Mouse (Mus musculus): ENCODE data around the gene Stat2. TPM values are rescaled to one million over a fixed set of nuclear protein-coding genes. Genes with fewer than 3 reads are reported as not detected.

The Stat2 gene
- polyA plus RNA-seq, 1 experiment from 2014 or later: 11.5 TPM

DNA sequence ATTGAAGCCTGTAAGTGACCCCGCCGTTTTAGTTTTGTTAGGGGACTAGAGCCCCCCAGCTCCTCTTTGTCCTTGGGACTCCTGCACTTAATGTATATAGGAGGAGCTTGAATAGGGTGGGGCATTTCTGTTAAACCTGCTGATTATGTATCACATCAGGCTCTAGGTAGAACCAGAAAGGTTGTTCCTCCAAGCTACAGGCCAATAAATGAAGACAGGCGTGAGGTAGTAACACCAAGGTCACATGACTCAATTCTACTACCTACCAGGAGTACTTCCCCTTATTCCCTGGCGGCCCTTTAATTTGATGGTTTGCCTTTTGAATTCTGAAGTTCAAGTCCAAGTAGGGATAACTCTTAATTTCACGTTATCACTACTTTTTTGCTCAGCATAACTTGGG lies 68.1 kb downstream of the Stat2 start:
- Histone ChIP-seq H3K36me3 (peaks cover 36% of the 10 kb centered on the region), H3K27ac (peak overlapping the region; percentile 90), H3K4me3 (peak overlapping the region; percentile 96), H3K27me3 (ENCODE audit: low read depth, poor library complexity, severe bottlenecking) (no peaks in the 10 kb centered on the region), H3K4me1 (peaks cover 22% of the 10 kb centered on the region), H3K9me3 (replicated peaks) (no peaks in the 10 kb centered on the region)
- no peak for DNase-seq (ENCODE audit: low spot score)
- WGBS: 27% methylated on average over 5 of the region's 5 CpGs

DNA sequence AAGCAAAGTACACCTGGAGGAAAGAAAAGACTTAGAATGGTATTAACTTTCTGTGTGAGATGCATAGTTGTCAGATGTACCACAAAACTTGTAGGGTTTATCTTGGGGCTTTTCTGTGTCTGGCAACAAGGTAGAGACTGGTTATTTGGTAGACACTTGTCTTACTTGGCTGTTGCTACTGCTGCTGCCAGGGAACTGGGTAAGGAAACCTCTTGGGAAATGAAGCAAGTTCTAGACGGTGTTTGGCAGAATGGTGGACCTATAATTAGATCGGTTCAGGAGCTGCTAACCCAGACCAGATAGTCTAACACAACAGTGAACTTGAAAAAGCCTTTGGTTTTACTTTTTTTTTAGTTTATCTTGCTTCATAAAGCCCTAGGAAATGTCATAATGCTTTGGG lies 68.6 kb downstream of the Stat2 start:
- Histone ChIP-seq H3K27ac (no peak overlapping the region), H3K4me1 (peaks cover 22% of the 10 kb centered on the region), H3K9me3 (replicated peaks) (no peaks in the 10 kb centered on the region), H3K27me3 (ENCODE audit: low read depth, poor library complexity, severe bottlenecking) (no peaks in the 10 kb centered on the region), H3K4me3 (peak overlapping the region; percentile 96), H3K36me3 (peaks cover 40% of the 10 kb centered on the region)
- WGBS: 85% methylated on average over 2 of the region's 2 CpGs
- DNase-seq (ENCODE audit: low spot score): no peak

DNA sequence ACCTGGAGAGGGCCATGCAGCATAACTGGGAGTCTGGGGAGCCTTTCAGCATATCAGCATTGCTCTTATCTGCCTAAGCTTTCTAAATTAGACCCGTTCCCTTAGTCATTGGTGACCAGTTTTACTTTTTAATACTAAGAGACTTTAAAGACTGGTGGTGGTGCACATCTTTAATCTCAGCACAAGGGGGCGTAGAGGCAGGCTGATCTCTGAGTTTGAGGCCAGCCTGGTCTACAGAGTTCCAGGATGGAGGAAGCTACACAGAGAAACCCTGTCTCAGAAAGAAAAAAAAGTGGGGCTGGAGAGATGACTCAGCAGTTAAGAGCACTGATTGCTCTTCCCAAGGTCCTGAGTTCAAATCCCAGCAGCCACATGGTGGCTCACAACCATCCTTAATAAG lies 69.9 kb downstream of the Stat2 start:
- no peak overlapping the region for H3K4me3 ChIP-seq
- no peak overlapping the region for H3K27ac ChIP-seq
- 89% methylated on average over 2 of the region's 2 CpGs for WGBS

More for the DNA sequence above, 69.9 kb downstream of the Stat2 start:
- DNase-seq (ENCODE audit: low spot score): no peak
- Histone ChIP-seq H3K27me3 (ENCODE audit: low read depth, poor library complexity, severe bottlenecking) (no peaks in the 10 kb centered on the region), H3K9me3 (replicated peaks) (no peaks in the 10 kb centered on the region), H3K36me3 (peaks cover 42% of the 10 kb centered on the region), H3K4me1 (peaks cover 22% of the 10 kb centered on the region)

Other genes starting within 250 kb of the Stat2 start
- gene Naca, start 235.0 kb upstream of the Stat2 start, polyA plus RNA-seq (2016; fragmentation: Nextera tagmentation; extraction: Ambion mirVana): 898 and 1,037 TPM in 2 replicates
- 668 and 708 TPM in 2 replicates for gene Ptges3, start 211.6 kb upstream of the Stat2 start, polyA plus RNA-seq (2016; fragmentation: Nextera tagmentation; extraction: Ambion mirVana)
- 2,336 and 2,543 TPM in 2 replicates for gene Atp5b, start 187.3 kb upstream of the Stat2 start, polyA plus RNA-seq (2016; fragmentation: Nextera tagmentation; extraction: Ambion mirVana)
- 12.3 and 14.4 TPM in 2 replicates for gene Baz2a, start 179.0 kb upstream of the Stat2 start, polyA plus RNA-seq (2016; fragmentation: Nextera tagmentation; extraction: Ambion mirVana)
- gene Rbms2, start 90.3 kb upstream of the Stat2 start, polyA plus RNA-seq (2016; fragmentation: Nextera tagmentation; extraction: Ambion mirVana): 26.4 and 32.5 TPM in 2 replicates
- gene Gls2, start 76.1 kb upstream of the Stat2 start, polyA plus RNA-seq (2016; fragmentation: Nextera tagmentation; extraction: Ambion mirVana): 1.7 and 1.9 TPM in 2 replicates
- gene Spryd4, start 58.8 kb upstream of the Stat2 start, polyA plus RNA-seq (2016; fragmentation: Nextera tagmentation; extraction: Ambion mirVana): 33.3 and 34.4 TPM in 2 replicates
- 0.08 and 0.33 TPM in 2 replicates for gene Mip, start 44.7 kb upstream of the Stat2 start, polyA plus RNA-seq (2016; fragmentation: Nextera tagmentation; extraction: Ambion mirVana)
- 127 and 135 TPM in 2 replicates for gene Timeless, start 38.5 kb upstream of the Stat2 start, polyA plus RNA-seq (2016; fragmentation: Nextera tagmentation; extraction: Ambion mirVana)
- 0.87 and 0.90 TPM in 2 replicates for gene Apon, start 16.5 kb upstream of the Stat2 start, polyA plus RNA-seq (2016; fragmentation: Nextera tagmentation; extraction: Ambion mirVana)
- gene Apof, start 1.9 kb upstream of the Stat2 start, polyA plus RNA-seq (2016; fragmentation: Nextera tagmentation; extraction: Ambion mirVana): not detected in 2 replicates
- gene Il23a, start 28.2 kb downstream of the Stat2 start, polyA plus RNA-seq (2016; fragmentation: Nextera tagmentation; extraction: Ambion mirVana): not detected in 2 replicates
- 37.2 and 41.8 TPM in 2 replicates for gene Pan2, start 32.8 kb downstream of the Stat2 start, polyA plus RNA-seq (2016; fragmentation: Nextera tagmentation; extraction: Ambion mirVana)
- gene Cnpy2, start 51.9 kb downstream of the Stat2 start, polyA plus RNA-seq (2016; fragmentation: Nextera tagmentation; extraction: Ambion mirVana): 313 and 334 TPM in 2 replicates
- gene Cs, start 67.2 kb downstream of the Stat2 start, polyA plus RNA-seq (2016; fragmentation: Nextera tagmentation; extraction: Ambion mirVana): 248 and 251 TPM in 2 replicates
- gene Coq10a, start 98.4 kb downstream of the Stat2 start, polyA plus RNA-seq (2016; fragmentation: Nextera tagmentation; extraction: Ambion mirVana): 5.6 and 9.1 TPM in 2 replicates
- 15.9 and 16.5 TPM in 2 replicates for gene Ankrd52, start 106.6 kb downstream of the Stat2 start, polyA plus RNA-seq (2016; fragmentation: Nextera tagmentation; extraction: Ambion mirVana)
- 0.21 TPM in 1 of 2 replicates, not detected in the other for gene Slc39a5, start 130.7 kb downstream of the Stat2 start, polyA plus RNA-seq (2016; fragmentation: Nextera tagmentation; extraction: Ambion mirVana)
- 98.7 and 133 TPM in 2 replicates for gene Nabp2, start 140.9 kb downstream of the Stat2 start, polyA plus RNA-seq (2016; fragmentation: Nextera tagmentation; extraction: Ambion mirVana)
- gene Rnf41, start 141.1 kb downstream of the Stat2 start, polyA plus RNA-seq (2016; fragmentation: Nextera tagmentation; extraction: Ambion mirVana): 41.9 and 43.6 TPM in 2 replicates
- gene Smarcc2, start 188.7 kb downstream of the Stat2 start, polyA plus RNA-seq (2016; fragmentation: Nextera tagmentation; extraction: Ambion mirVana): 64.2 and 91.3 TPM in 2 replicates
- gene Myl6, start 223.6 kb downstream of the Stat2 start, polyA plus RNA-seq (2016; fragmentation: Nextera tagmentation; extraction: Ambion mirVana): 685 and 729 TPM in 2 replicates
- 1.6 and 3.3 TPM in 2 replicates for gene Myl6b, start 228.1 kb downstream of the Stat2 start, polyA plus RNA-seq (2016; fragmentation: Nextera tagmentation; extraction: Ambion mirVana)

Data from limb, embryonic 10.5 days (tissue).